Mouse (Mus musculus): Measurements from ENCODE around the gene Gm13304. TPM values are rescaled to one million over a fixed set of nuclear protein-coding genes. Genes with fewer than 3 reads are reported as not detected.
"Not testable (repeated sequence)": the region's sequence is repeated elsewhere in the genome, so short reads cannot be mapped to it uniquely, and the experiment has no call there.

Gene Gm13304
- 10 to 100 TPM in 1 of 2 experiments, 1 to 10 TPM in 1; 8.9 to 15.5 TPM for total RNA-seq (2021)

DNA sequence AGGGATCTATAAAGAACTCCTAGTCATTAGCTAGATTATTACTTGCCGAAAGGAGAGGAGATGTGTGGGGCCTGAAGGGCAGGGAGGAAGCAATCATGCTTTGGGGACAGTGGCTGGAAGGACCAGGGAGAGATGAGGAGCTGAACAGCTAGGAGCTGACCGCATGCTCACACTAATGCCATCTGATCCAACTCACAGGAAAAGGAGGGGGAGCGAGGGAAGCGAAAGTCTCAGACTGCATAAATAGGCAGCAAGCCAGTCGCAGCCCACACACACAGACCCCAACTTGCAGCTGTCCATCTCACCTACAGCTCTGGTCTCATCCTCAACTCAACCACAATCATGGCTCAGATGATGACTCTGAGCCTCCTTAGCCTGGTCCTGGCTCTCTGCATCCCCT, at the start of gene Gm13304:
Gene Gm13304 (plus strand): TSS at position 301 of the 400 bp plus-strand sequence.
- not testable (repeated sequence) for DNase-seq (ENCODE audit: extremely low spot score in 1 of 2, low spot score in 1 of 2)

- DNase-seq (ENCODE audit: extremely low spot score in 1 of 2, low spot score in 1 of 2), result not testable (repeated sequence)
Measured at GRCm38 (mm10) chr4:42090907-42091306, 23.7 kb upstream of the Gm13304 start, which contains the start of gene Gm3893. Gene Gm3893, plus strand, starts transcription at chr4:42091207.

DNA sequence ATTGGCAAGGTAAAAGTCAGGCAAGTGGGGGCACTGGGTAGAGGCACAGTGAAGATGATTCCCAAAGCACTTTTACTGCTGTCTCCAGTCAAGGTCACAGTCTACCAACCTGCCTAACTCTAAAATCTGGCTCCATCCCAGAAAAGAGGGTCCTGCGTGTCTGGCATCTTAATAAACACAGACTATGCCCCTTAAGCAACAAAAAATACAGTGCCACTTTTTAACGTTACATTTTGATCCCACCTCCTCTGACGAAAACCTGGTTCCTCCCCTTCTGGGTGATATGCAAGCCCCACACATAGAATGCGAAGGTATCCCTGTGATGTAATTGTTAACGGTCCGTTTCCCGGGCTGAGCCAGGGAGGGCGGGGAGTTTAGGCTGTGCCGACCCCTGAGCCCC, 38.5 kb downstream of the Gm13304 start, which contains the start of gene Gm13306:
Gene Gm13306 (plus strand): TSS at position 301 of the 400 bp plus-strand sequence.
- not testable (repeated sequence) for DNase-seq (ENCODE audit: extremely low spot score in 1 of 2, low spot score in 1 of 2)

Other genes with a start within 250 kb of the Gm13304 start
- gene Gm21541, start 211.2 kb upstream of the Gm13304 start, total RNA-seq (2021), result not detected
- 10 to 100 TPM; 16.0 to 17.9 TPM for gene Gm20878, start 173.2 kb upstream of the Gm13304 start, total RNA-seq (2021)
- gene Fam205a4, start 148.8 kb upstream of the Gm13304 start, total RNA-seq (2021), result 1 to 10 TPM; 1.1 to 1.8 TPM
- gene Gm21093, start 80.1 kb upstream of the Gm13304 start, total RNA-seq (2021), result 1 to 10 TPM in 1 of 2 experiments, under 1 TPM in 1; 0.56 to 3.9 TPM
- not detected for gene Gm3893, start 23.6 kb upstream of the Gm13304 start, total RNA-seq (2021)
- 10 to 100 TPM in 1 of 2 experiments, 1 to 10 TPM in 1; 4.6 to 11.6 TPM for gene Gm13306, start 38.6 kb downstream of the Gm13304 start, total RNA-seq (2021)
- gene Gm13305, start 53.8 kb downstream of the Gm13304 start, total RNA-seq (2021), result 1 to 10 TPM; 1.7 to 3.0 TPM
- 1 to 10 TPM; 5.0 to 8.3 TPM for gene Gm10600, start 125.8 kb downstream of the Gm13304 start, total RNA-seq (2021)
- gene Ccl21b, start 140.9 kb downstream of the Gm13304 start, total RNA-seq (2021), result not detected
- gene Gm21953, start 179.4 kb downstream of the Gm13304 start, total RNA-seq (2021), result not detected
- gene Fam205a3, start 203.5 kb downstream of the Gm13304 start, total RNA-seq (2021), result under 1 TPM in 1 of 2 experiments, not detected in 1; 0.52 TPM

All from layer of hippocampus, postnatal 25 days (tissue).